Mouse (Mus musculus) cortical plate, adult 2 months (tissue): Measurements from ENCODE around the gene Akap6.

Experiments
- CTCF ChIP-seq: fragments of 200-500 bp; IDR thresholded peaks from 2 replicates; pipeline ENCODE4 v1.5.1; 2011; ENCODE audit warnings: mild to moderate bottlenecking, control low read depth, low read length; ENCODE audit not compliant: insufficient read depth; ENCODE audit errors: extremely low read depth
- POLR2A ChIP-seq: fragments of 200-500 bp; IDR thresholded peaks from 2 replicates; pipeline ENCODE4 v1.6.1; 2011; ENCODE audit warnings: mild to moderate bottlenecking, low read length, control low read depth; ENCODE audit not compliant: insufficient read depth; ENCODE audit errors: extremely low read depth

GRCm38 (mm10) chr12:52692290-52692974 lies 6.8 kb upstream of the Akap6 start:
- TF ChIP-seq CTCF (no peak), POLR2A (no peak)
